Mouse (Mus musculus) embryonic fibroblast, embryonic 13.5 days (primary cell): ENCODE measurements at regions not wholly inside any gene's neighbourhood (a gene's known extent, or its start where the extent isn't known, plus 50 kb on each side); places are given as distances from the start of the nearest gene placed in this dataset.

Experiments
- CTCF ChIP-seq: IDR thresholded peaks from 2 replicates; pipeline ENCODE4 v1.5.1; 2011; ENCODE audit warnings: mild to moderate bottlenecking, control low read depth, low read length, moderate library complexity, borderline replicate concordance; ENCODE audit not compliant: insufficient read depth
- POLR2A ChIP-seq: IDR thresholded peaks from 2 replicates; pipeline ENCODE4 v1.6.1; 2011; ENCODE audit warnings: low read depth, mild to moderate bottlenecking, control low read depth, low read length, moderate library complexity

DNA sequence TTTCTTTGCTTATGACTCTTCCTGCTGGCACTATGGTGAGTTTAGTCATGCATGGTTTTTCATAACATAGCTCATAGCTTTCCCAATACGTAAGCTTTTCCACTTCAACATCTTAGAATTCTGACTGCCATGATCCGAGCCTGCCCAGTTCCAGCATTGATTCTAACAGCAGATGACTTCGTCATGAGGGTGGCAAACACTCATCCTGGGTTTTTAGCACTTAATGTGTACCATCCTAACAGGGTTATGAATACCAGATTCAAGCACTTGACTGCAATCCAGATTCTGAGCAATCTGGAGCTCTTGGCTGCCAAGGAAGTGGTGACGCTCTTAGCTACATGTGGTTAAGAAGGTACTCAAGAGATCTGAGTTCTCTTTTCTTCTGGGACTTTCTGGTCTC, 128.3 kb upstream of the Sem1 start:
- TF ChIP-seq CTCF, result no peak
- TF ChIP-seq POLR2A, result no peak
